Mouse (Mus musculus) heart, postnatal 0 days (tissue): ENCODE measurements at regions not wholly inside any gene's neighbourhood (a gene's known extent, or its start where the extent isn't known, plus 50 kb on each side); places are given as distances from the start of the nearest gene placed in this dataset.

Experiments used
- ATAC-seq: fragments of 200-750 bp; cut with Nextera tagmentation; 2 replicates; pipeline ENCODE4 v1.8.0; 2017; ENCODE audit warnings: low read depth, moderate number of reproducible peaks, moderate library complexity; ENCODE audit not compliant: insufficient read depth
- DNase-seq: peaks from one replicate; pipeline ENCODE4 v3.0.0-alpha.2; 2016; ENCODE audit warnings: low spot score
- H3K27ac ChIP-seq: fragments of 300-500 bp; sonication (generic); 2 replicates; pipeline ENCODE4 v1.5.1; 2014; ENCODE audit warnings: low read depth, mild to moderate bottlenecking
- H3K27me3 ChIP-seq: fragments of 300-500 bp; sonication (generic); 2 replicates; pipeline ENCODE4 v1.6.1; 2014; ENCODE audit warnings: low read length, mixed read lengths; ENCODE audit not compliant: control insufficient read depth, insufficient read depth
- H3K36me3 ChIP-seq: fragments of 300-500 bp; sonication (generic); replicated peaks from 2 replicates; pipeline ENCODE4 v1.6.1; 2014; ENCODE audit warnings: low read length, mixed read lengths; ENCODE audit not compliant: control insufficient read depth, insufficient read depth
- H3K4me1 ChIP-seq: fragments of 300-500 bp; sonication (generic); 2 replicates; pipeline ENCODE4 v1.6.1; 2014; ENCODE audit warnings: antibody characterized with exemption; ENCODE audit not compliant: control insufficient read depth, insufficient read depth
- H3K4me2 ChIP-seq: fragments of 300-500 bp; sonication (generic); 2 replicates; pipeline ENCODE4 v1.6.1; 2014; ENCODE audit warnings: low read depth, mild to moderate bottlenecking, low read length, moderate library complexity
- H3K4me3 ChIP-seq: fragments of 300-500 bp; sonication (generic); 2 replicates; pipeline ENCODE4 v1.5.1; 2014; ENCODE audit warnings: low read depth, low read length
- H3K9ac ChIP-seq: fragments of 300-500 bp; sonication (generic); replicated peaks from 2 replicates; pipeline ENCODE4 v1.6.1; 2014; ENCODE audit warnings: low read depth, low read length, mixed read lengths
- H3K9me3 ChIP-seq: fragments of 300-500 bp; sonication (generic); replicated peaks from 2 replicates; pipeline ENCODE4 v1.6.1; 2016; ENCODE audit warnings: low read length; ENCODE audit not compliant: control insufficient read depth
- CTCF ChIP-seq: IDR thresholded peaks from 2 replicates; pipeline ENCODE4 v1.5.1; 2016; ENCODE audit warnings: antibody characterized with exemption, control low read depth, low read depth
- EP300 ChIP-seq: IDR thresholded peaks from 2 replicates; pipeline ENCODE4 v1.6.1; 2016; ENCODE audit warnings: antibody characterized with exemption, low read depth
- WGBS: fragments of 180-500 bp; shearing (Covaris S2); extraction: QIAGEN DNeasy Blood & Tissue Kit; methylation state at CpG from one replicate; pipeline ENCODE4 v1.1.7; 2014; 5-methylcytosine and 5-hydroxymethylcytosine counted together

GRCm38 (mm10) chr4:105941785-105942184 is 152.1 kb downstream of the Gm12728 start:
- Histone ChIP-seq H3K27me3 (no peaks in the 10 kb centered on the region), H3K9ac (no peak overlapping the region), H3K4me1 (no peaks in the 10 kb centered on the region), H3K4me2 (no peak overlapping the region), H3K9me3 (no peaks in the 10 kb centered on the region), H3K36me3 (no peaks in the 10 kb centered on the region), H3K27ac (no peak overlapping the region), H3K4me3 (no peak overlapping the region)
- no peak for ATAC-seq
- WGBS, result 39% methylated on average over 7 of the region's 7 CpGs
- DNase-seq, result peak; percentile 53
- TF ChIP-seq EP300, result no peak
- TF ChIP-seq CTCF, result peak; percentile 75

- no peaks in the 10 kb centered on the region for H3K36me3 ChIP-seq
- no peaks in the 10 kb centered on the region for H3K4me1 ChIP-seq
- ATAC-seq (no peak), DNase-seq (no peak)
- TF ChIP-seq CTCF, result no peak
- no peak for TF ChIP-seq EP300
- no peaks in the 10 kb centered on the region for H3K27me3 ChIP-seq
- WGBS, result 63% methylated on average over 5 of the region's 5 CpGs
- H3K4me3 ChIP-seq, result no peak overlapping the region
- H3K9ac ChIP-seq, result no peak overlapping the region
- H3K27ac ChIP-seq, result no peak overlapping the region
- H3K4me2 ChIP-seq, result no peak overlapping the region
- H3K9me3 ChIP-seq, result no peaks in the 10 kb centered on the region
Observed at GRCm38 (mm10) chr4:105944962-105945361, 155.3 kb downstream of the Gm12728 start.

DNA sequence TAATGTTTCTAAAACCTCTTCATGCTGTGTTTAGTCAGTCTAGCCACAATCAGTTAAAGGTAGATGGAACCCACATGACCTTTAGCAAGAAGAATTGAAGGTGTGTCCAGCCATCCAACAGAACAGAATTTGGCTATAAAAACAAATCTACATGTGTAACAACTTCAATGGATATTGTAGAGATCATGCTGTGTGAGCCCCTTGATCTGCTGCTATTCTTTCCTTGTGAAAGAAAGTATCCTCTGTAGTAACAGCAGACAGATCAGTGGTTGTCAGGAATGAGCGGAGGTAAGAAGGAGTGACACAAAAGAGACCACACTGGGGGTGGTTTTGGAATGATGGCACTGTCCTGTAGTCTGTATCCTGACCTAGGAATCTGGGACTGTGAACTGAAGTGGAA is 156.3 kb downstream of the Gm12728 start:
- Histone ChIP-seq H3K9me3 (no peaks in the 10 kb centered on the region), H3K4me1 (no peaks in the 10 kb centered on the region), H3K4me3 (no peak overlapping the region), H3K27me3 (no peaks in the 10 kb centered on the region), H3K9ac (no peak overlapping the region), H3K36me3 (no peaks in the 10 kb centered on the region), H3K27ac (no peak overlapping the region), H3K4me2 (no peak overlapping the region)
- 77% methylated on average over 1 of the region's 1 CpGs for WGBS
- DNase-seq (no peak), ATAC-seq (no peak)
- no peak for TF ChIP-seq CTCF
- no peak for TF ChIP-seq EP300

DNA sequence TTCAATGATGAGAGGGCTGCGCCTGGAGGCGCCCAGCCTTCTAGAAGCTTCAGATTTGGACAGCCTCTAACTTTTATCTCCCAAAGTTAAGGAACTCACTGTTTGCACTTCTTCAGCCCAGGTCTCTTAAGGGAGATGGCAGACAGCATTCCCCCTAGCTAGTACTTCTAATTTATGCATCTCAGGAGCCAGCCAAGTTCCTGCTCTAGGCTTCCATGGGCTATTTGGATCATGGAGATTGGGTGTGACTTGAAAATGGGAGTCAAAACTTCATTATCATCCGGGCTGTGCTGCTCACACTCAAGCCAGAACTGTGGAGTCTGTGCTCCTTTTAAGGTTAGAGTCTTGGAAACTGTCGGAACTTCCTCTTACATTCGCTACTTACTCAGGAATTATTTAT is 158.7 kb downstream of the Gm12728 start:
- Histone ChIP-seq H3K9me3 (no peaks in the 10 kb centered on the region), H3K4me2 (no peak overlapping the region), H3K27ac (no peak overlapping the region), H3K4me3 (no peak overlapping the region), H3K4me1 (no peaks in the 10 kb centered on the region), H3K27me3 (no peaks in the 10 kb centered on the region), H3K36me3 (no peaks in the 10 kb centered on the region), H3K9ac (no peak overlapping the region)
- 75% methylated on average over 5 of the region's 5 CpGs for WGBS
- ATAC-seq, result no peak
- no peak for DNase-seq
- TF ChIP-seq CTCF (no peak), EP300 (no peak)

DNA sequence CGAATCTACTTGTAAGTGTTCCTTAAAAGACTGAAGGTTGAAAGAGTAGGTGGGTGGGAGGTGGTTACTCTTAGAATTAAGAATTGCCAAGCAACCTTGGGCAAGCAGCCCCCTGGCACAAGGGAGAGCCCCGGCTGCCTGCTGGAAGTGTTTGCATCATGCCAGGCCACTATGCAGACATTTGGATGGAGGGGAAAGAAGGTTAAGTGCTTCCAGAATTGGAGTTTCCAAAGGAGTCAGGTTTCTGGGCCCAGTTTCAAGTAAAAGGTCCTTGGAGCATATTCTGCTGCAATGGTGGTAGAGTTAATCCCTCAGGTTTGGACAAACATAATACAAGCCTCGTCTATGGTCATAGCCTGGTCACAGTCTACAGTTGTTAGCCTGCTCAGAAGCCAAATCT is 162.7 kb downstream of the Gm12728 start:
- 61% methylated on average over 3 of the region's 3 CpGs for WGBS
- H3K4me1 ChIP-seq, result no peaks in the 10 kb centered on the region
- no peak for DNase-seq
- H3K9ac ChIP-seq, result no peak overlapping the region
- TF ChIP-seq EP300 (no peak), CTCF (no peak)
- H3K27me3 ChIP-seq, result no peaks in the 10 kb centered on the region
- H3K4me3 ChIP-seq, result no peak overlapping the region
- H3K4me2 ChIP-seq, result no peak overlapping the region
- no peaks in the 10 kb centered on the region for H3K36me3 ChIP-seq
- H3K27ac ChIP-seq, result no peak overlapping the region
- no peaks in the 10 kb centered on the region for H3K9me3 ChIP-seq
- ATAC-seq, result no peak

GRCm38 (mm10) chr4:105956516-105956915 is 166.8 kb downstream of the Gm12728 start:
- Histone ChIP-seq H3K4me3 (no peak overlapping the region), H3K36me3 (no peaks in the 10 kb centered on the region), H3K27ac (no peak overlapping the region), H3K9me3 (no peaks in the 10 kb centered on the region), H3K4me1 (no peaks in the 10 kb centered on the region), H3K4me2 (no peak overlapping the region), H3K27me3 (no peaks in the 10 kb centered on the region), H3K9ac (no peak overlapping the region)
- 76% methylated on average over 2 of the region's 2 CpGs for WGBS
- ATAC-seq (no peak), DNase-seq (no peak)
- TF ChIP-seq CTCF (no peak), EP300 (no peak)
